Mouse (Mus musculus): ENCODE data around the gene Ccl28. TPM values are rescaled to one million over a fixed set of nuclear protein-coding genes. Genes with fewer than 3 reads are reported as not detected.
"Not testable (repeated sequence)": the region's sequence is repeated elsewhere in the genome, so short reads cannot be mapped to it uniquely, and the experiment has no call there.

The Ccl28 gene
- 0.06 TPM in 1 of 2 replicates, not detected in the other for polyA plus RNA-seq (2014; fragmentation: Nextera tagmentation; extraction: Ambion mirVana)

DNA sequence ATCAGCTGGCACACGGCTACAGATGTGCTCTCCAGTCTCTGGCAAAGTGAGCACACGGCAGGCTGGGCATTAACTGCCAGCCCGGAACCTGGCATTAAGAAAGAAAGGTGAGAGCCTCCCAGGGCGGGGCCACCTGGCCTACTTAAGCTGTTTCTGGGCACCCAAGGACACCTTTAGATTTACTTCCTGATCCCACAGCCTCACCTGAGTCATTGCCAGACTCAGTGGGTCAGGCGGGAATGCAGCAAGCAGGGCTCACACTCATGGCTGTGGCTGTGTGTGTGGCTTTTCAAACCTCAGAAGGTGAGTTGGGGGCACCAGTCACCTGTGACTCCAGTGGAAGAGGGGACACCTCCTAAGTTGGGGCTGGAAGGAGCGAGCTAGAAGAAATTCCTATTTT, at the start of gene Ccl28:
Ccl28 (plus strand) TSS at position 186 of the 400 bp plus-strand sequence.
- 70% methylated on average over 6 of the region's 6 CpGs for WGBS (ENCODE audit: insufficient replicate concordance)

DNA sequence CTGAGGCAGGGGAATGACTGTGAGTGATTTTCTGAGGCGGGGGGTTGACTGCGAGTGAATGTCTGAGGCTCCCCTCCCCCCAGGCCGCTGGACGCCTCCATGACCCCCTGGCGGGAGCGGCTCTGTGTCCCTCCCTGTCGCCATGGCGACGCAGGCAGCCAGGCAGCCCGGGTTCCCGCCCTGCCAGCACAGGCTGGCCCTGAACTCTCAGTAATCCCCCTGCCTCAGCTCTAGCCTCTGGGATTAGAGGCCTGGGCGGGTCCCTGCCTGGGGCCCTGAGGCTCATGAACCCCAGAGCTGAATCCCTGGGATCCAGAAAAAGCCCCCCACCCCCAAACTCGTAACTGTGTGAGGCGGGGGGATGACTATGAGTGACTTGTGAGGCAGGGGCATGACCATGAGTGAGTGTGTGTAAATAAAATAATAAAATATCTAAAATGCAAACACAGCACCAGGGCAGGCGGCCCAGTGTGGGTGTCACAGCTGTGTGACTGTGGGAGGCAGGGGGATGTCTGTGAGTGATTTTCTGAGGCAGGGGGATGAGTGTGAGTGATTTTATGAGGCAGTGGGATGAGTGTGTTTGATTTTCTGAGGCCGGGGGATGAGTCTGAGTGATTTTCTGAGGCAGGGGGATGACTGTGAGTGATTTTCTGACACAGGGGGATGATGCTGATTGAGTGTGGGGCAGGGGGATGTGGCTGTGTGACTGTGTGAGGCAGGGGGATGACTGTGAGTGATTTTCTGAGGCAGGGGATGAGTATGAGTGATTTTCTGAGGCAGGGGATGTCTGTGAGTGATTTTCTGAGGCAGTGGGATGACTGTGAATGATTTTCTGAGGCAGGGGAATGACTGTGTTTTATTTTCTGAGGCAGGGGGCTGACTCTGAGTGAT, 27.1 kb upstream of the Ccl28 start:
- H3K9ac ChIP-seq (ENCODE audit: low read depth, low read length); H3K4me3 ChIP-seq (ENCODE audit: low read depth, low read length); H3K27ac ChIP-seq (ENCODE audit: low read depth, low read length); H3K36me3 ChIP-seq (ENCODE audit: control insufficient read depth, insufficient read depth, low read length); H3K4me1 ChIP-seq (ENCODE audit: control insufficient read depth, insufficient read depth, low read length); H3K27me3 ChIP-seq (ENCODE audit: control insufficient read depth, insufficient read depth, low read length); H3K4me2 ChIP-seq: not testable (repeated sequence)
- H3K9me3 ChIP-seq (replicated peaks; ENCODE audit: control insufficient read depth, low read length), result peaks cover 18% of the 10 kb centered on the region
- WGBS (ENCODE audit: insufficient replicate concordance), result 75% methylated on average over 14 of the region's 16 CpGs
- ATAC-seq (replicated peaks; ENCODE audit: insufficient number of reproducible peaks, low FRiP score, low TSS enrichment), result peak; percentile 92

More for the DNA sequence above, at the start of gene Ccl28:
- no peak within 1 kb of the TSS for H3K4me2 ChIP-seq
- H3K27ac ChIP-seq (ENCODE audit: low read depth, low read length), result no peak within 1 kb of the TSS
- no peak within 1 kb of the TSS for H3K4me3 ChIP-seq (ENCODE audit: low read depth, low read length)
- no peaks in the 10 kb centered on the region for H3K36me3 ChIP-seq (ENCODE audit: control insufficient read depth, insufficient read depth, low read length)
- H3K9me3 ChIP-seq (replicated peaks; ENCODE audit: control insufficient read depth, low read length), result 0 out of 2 replicates have a peak, but pooled peaks cover 6% of the 10 kb centered on the region
- no peak for ATAC-seq (replicated peaks; ENCODE audit: insufficient number of reproducible peaks, low FRiP score, low TSS enrichment)
- H3K9ac ChIP-seq (ENCODE audit: low read depth, low read length), result no peak within 1 kb of the TSS
- no peaks in the 10 kb centered on the region for H3K27me3 ChIP-seq (ENCODE audit: control insufficient read depth, insufficient read depth, low read length)
- H3K4me1 ChIP-seq (ENCODE audit: control insufficient read depth, insufficient read depth, low read length), result no peaks in the 10 kb centered on the region

DNA sequence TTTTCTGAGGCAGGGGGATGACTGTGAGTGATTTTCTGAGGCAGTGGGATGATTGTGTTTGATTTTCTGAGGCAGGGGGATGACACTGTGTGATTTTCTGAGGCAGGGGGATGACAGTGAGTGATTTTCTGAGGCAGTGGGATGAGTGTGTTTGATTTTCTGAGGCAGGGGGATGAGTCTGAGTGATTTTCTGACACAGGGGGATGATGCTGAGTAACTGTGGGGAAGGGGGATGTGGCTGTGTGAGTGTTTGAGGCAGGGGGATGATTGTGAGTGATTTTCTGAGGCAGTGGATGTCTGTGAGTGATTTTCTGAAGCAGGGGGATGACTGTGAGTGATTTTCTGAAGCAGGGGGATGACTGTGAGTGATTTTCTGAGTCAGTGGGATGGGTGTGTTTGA, 25.2 kb upstream of the Ccl28 start:
- not testable (repeated sequence) for H3K36me3 ChIP-seq (ENCODE audit: control insufficient read depth, insufficient read depth, low read length); H3K27me3 ChIP-seq (ENCODE audit: control insufficient read depth, insufficient read depth, low read length); H3K4me3 ChIP-seq (ENCODE audit: low read depth, low read length); ATAC-seq (replicated peaks; ENCODE audit: insufficient number of reproducible peaks, low FRiP score, low TSS enrichment); H3K4me1 ChIP-seq (ENCODE audit: control insufficient read depth, insufficient read depth, low read length); H3K9ac ChIP-seq (ENCODE audit: low read depth, low read length); H3K27ac ChIP-seq (ENCODE audit: low read depth, low read length); H3K4me2 ChIP-seq
- H3K9me3 ChIP-seq (replicated peaks; ENCODE audit: control insufficient read depth, low read length), result peaks cover 18% of the 10 kb centered on the region

- H3K4me3 ChIP-seq (ENCODE audit: low read depth, low read length); H3K4me2 ChIP-seq; H3K27me3 ChIP-seq (ENCODE audit: control insufficient read depth, insufficient read depth, low read length); H3K36me3 ChIP-seq (ENCODE audit: control insufficient read depth, insufficient read depth, low read length); H3K4me1 ChIP-seq (ENCODE audit: control insufficient read depth, insufficient read depth, low read length); ATAC-seq (replicated peaks; ENCODE audit: insufficient number of reproducible peaks, low FRiP score, low TSS enrichment); H3K9ac ChIP-seq (ENCODE audit: low read depth, low read length); H3K27ac ChIP-seq (ENCODE audit: low read depth, low read length): not testable (repeated sequence)
- H3K9me3 ChIP-seq (replicated peaks; ENCODE audit: control insufficient read depth, low read length), result peaks cover 23% of the 10 kb centered on the region
- 79% methylated on average over 12 of the region's 12 CpGs for WGBS (ENCODE audit: insufficient replicate concordance)
Observed at GRCm38 (mm10) chr13:119599066-119599465, 24.6 kb upstream of the Ccl28 start.

DNA sequence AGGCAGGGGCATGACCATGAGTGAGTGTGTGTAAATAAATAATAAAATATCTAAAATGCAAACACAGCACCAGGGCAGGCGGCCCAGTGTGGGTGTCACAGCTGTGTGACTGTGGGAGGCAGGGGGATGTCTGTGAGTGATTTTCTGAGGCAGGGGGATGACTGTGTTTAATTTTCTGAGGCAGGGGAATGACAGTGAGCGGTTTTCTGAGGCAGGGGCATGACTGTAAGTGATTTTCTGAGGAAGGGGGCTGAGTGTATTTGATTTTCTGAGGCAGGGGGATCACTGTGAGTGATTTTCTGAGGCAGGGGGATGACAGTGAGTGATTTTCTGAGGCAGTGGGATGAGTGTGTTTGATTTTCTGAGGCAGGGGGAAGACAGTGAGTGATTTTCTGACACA, 24.1 kb upstream of the Ccl28 start:
- peaks cover 25% of the 10 kb centered on the region for H3K9me3 ChIP-seq (replicated peaks; ENCODE audit: control insufficient read depth, low read length)
- not testable (repeated sequence) for H3K27ac ChIP-seq (ENCODE audit: low read depth, low read length); H3K36me3 ChIP-seq (ENCODE audit: control insufficient read depth, insufficient read depth, low read length); H3K9ac ChIP-seq (ENCODE audit: low read depth, low read length); H3K4me3 ChIP-seq (ENCODE audit: low read depth, low read length); H3K4me1 ChIP-seq (ENCODE audit: control insufficient read depth, insufficient read depth, low read length); ATAC-seq (replicated peaks; ENCODE audit: insufficient number of reproducible peaks, low FRiP score, low TSS enrichment); H3K4me2 ChIP-seq; H3K27me3 ChIP-seq (ENCODE audit: control insufficient read depth, insufficient read depth, low read length)
- 81% methylated on average over 2 of the region's 2 CpGs for WGBS (ENCODE audit: insufficient replicate concordance)

DNA sequence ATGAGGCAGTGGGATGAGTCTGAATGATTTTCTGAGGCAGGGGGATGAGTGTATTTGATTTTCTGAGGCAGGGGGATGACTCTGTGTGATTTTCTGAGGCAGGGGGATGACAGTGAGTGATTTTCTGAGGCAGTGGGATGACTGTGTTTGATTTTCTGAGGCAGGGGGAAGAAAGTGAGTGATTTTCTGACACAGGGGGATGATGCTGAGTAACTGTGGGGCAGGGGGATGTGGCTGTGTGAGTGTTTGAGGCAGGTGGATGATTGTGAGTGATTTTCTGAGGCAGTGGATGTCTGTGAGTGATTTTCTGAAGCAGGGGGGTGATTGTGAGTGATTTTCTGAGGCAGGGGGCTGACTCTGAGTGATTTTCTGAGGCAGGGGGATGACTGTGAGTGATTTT, 23.5 kb upstream of the Ccl28 start:
- ATAC-seq (replicated peaks; ENCODE audit: insufficient number of reproducible peaks, low FRiP score, low TSS enrichment), result not testable (repeated sequence)

DNA sequence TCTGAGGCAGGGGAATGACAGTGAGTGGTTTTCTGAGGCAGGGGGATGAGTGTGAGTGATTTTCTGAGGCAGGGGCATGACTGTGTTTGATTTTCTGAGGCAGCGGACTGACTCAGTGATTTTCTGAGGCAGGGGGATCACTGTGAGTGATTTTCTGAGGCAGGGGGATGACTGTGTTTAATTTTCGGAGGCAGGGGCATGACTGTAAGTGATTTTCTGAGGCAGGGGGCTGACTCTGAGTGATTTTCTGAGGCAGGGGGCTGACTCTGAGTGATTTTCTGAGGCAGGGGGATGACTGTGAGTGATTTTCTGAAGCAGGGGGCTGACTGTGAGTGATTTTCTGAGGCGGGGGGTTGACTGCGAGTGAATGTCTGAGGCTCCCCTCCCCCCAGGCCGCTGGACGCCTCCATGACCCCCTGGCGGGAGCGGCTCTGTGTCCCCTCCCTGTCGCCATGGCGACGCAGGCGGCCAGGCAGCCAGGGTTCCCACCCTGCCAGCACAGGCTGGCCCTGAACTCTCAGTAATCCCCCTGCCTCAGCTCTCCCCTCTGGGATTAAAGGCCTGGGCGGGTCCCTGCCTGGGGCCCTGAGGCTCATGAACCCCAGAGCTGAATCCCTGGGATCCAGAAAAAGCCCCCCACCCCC, 20.8 kb upstream of the Ccl28 start:
- not testable (repeated sequence) for H3K27ac ChIP-seq (ENCODE audit: low read depth, low read length); H3K36me3 ChIP-seq (ENCODE audit: control insufficient read depth, insufficient read depth, low read length); H3K4me2 ChIP-seq; H3K4me3 ChIP-seq (ENCODE audit: low read depth, low read length); ATAC-seq (replicated peaks; ENCODE audit: insufficient number of reproducible peaks, low FRiP score, low TSS enrichment); H3K9ac ChIP-seq (ENCODE audit: low read depth, low read length); H3K27me3 ChIP-seq (ENCODE audit: control insufficient read depth, insufficient read depth, low read length); H3K4me1 ChIP-seq (ENCODE audit: control insufficient read depth, insufficient read depth, low read length)
- H3K9me3 ChIP-seq (replicated peaks; ENCODE audit: control insufficient read depth, low read length), result peaks cover 12% of the 10 kb centered on the region
- WGBS (ENCODE audit: insufficient replicate concordance), result 43% methylated on average over 12 of the region's 13 CpGs

More for the DNA sequence above, 23.5 kb upstream of the Ccl28 start:
- peaks cover 25% of the 10 kb centered on the region for H3K9me3 ChIP-seq (replicated peaks; ENCODE audit: control insufficient read depth, low read length)
- not testable (repeated sequence) for H3K27ac ChIP-seq (ENCODE audit: low read depth, low read length); H3K4me3 ChIP-seq (ENCODE audit: low read depth, low read length); H3K27me3 ChIP-seq (ENCODE audit: control insufficient read depth, insufficient read depth, low read length); H3K4me1 ChIP-seq (ENCODE audit: control insufficient read depth, insufficient read depth, low read length); H3K9ac ChIP-seq (ENCODE audit: low read depth, low read length); H3K4me2 ChIP-seq; H3K36me3 ChIP-seq (ENCODE audit: control insufficient read depth, insufficient read depth, low read length)

DNA sequence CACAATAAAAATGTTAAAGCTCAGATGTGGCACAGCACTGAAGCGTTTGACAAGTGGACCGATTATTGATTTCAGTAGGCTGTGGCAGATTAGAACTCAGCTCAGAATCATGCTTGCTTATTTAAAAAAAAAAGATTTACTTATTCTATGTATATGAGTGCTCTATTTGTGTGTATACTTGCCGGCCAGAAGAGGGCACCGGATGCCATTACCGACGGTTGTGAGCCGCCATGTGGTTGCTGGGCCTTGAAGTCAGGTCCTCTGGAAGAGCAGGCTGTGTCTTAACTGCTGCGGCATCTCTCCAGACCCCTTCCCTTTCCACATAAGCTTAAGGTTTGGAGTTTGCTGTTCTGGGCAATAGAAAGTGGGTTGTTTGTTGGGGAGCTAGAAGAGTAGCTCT, 19.7 kb upstream of the Ccl28 start:
- WGBS (ENCODE audit: insufficient replicate concordance), result 88% methylated on average over 6 of the region's 8 CpGs

More for the DNA sequence above, 19.7 kb upstream of the Ccl28 start:
- not testable (repeated sequence) for H3K27ac ChIP-seq (ENCODE audit: low read depth, low read length); H3K4me3 ChIP-seq (ENCODE audit: low read depth, low read length); H3K4me1 ChIP-seq (ENCODE audit: control insufficient read depth, insufficient read depth, low read length); H3K9ac ChIP-seq (ENCODE audit: low read depth, low read length); H3K4me2 ChIP-seq; H3K9me3 ChIP-seq (replicated peaks; ENCODE audit: control insufficient read depth, low read length); H3K36me3 ChIP-seq (ENCODE audit: control insufficient read depth, insufficient read depth, low read length); H3K27me3 ChIP-seq (ENCODE audit: control insufficient read depth, insufficient read depth, low read length); ATAC-seq (replicated peaks; ENCODE audit: insufficient number of reproducible peaks, low FRiP score, low TSS enrichment)

Data from heart, embryonic 11.5 days (tissue).